Mouse (Mus musculus) cerebellum, adult 8-10 months (tissue): Measurements from ENCODE around the gene Atp8a2.
"Not testable (repeated sequence)": the region's sequence is repeated elsewhere in the genome, so short reads cannot be mapped to it uniquely, and the experiment has no call there.

ENCODE experiments used
- DNase-seq: peaks from one replicate; pipeline ENCODE4 v3.0.0; 2022

The Atp8a2 gene

DNA sequence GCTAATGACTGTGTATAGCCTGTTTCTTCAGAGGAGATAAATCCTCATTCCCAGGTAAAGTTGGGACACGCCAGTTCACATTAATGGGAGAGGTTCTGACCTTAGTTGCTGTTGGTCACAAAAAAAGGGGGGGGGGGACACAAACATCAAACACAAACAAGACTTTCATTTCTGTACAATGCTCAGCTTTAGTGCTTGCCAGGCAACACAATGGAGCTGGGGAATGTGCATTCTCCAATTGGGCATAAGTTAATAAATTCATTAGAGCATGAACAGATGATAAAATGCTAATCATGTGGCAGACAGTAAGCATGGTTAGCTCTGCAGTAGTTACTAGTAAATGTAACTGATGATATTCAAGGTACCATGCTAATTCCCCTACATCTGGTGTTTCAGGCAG lies 195.2 kb downstream of the Atp8a2 start:
- DNase-seq, result no peak

- DNase-seq, result no peak
These were observed 208.1 kb downstream of the Atp8a2 start for GRCm38 (mm10) chr14:59988860-59989259.

GRCm38 (mm10) chr14:59987975-59988374 lies 209.0 kb downstream of the Atp8a2 start:
- no peak for DNase-seq

DNA sequence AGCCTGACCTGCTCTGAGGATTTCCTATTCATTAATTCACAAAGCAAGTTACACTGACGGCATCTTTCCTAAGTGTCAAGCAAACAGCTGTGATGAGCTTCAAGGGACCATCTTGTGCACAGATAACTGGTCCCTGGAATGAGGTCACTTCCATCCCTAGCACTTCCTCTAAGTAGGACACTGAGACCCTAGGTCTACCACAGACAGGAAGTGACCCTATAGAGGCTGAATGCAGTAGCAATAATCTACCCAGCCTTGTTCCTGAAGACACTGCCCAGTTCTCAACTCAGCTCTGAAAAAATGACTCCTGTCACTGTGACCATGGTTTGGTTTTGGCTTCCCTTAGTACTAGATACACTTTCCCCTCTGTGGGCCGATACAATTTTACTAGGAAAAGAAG lies 219.0 kb downstream of the Atp8a2 start:
- no peak for DNase-seq

- no peak for DNase-seq
These were observed 225.7 kb downstream of the Atp8a2 start for GRCm38 (mm10) chr14:59971221-59971730.

DNA sequence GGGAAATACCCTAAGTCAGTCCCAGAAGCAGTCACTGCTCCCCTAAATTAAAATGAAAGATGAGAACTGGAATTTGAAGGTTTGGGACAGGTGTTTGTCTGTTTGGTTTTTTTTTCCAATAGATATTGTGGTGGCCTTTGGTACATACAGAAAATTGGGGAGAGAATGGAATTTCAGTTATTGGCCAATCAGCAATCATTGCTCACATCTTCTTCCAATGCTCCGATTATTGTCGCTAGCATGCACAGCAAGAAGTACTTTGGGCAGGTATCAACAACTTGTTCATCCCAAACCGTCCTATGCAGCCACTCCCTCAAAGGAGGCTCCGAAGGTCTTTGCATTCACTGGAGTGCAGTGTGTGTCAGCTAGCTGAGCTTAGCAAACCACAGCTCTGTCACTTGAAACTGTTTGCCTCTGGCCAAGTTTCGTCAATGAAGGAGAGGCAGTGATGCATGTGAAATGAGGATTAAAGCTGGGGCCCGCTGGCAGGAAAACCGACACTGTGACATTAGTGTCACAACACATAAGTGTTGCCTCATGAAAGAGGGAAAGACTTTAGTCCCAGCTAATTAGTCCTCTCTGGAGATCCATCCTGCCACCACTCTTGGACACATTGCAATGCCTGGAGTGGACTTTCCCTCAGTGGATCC lies 227.4 kb downstream of the Atp8a2 start:
- no peak for DNase-seq

GRCm38 (mm10) chr14:59967847-59968550 lies 229.0 kb downstream of the Atp8a2 start:
- DNase-seq, result no peak

GRCm38 (mm10) chr14:59966981-59967380 lies 230.0 kb downstream of the Atp8a2 start:
- no peak for DNase-seq

DNA sequence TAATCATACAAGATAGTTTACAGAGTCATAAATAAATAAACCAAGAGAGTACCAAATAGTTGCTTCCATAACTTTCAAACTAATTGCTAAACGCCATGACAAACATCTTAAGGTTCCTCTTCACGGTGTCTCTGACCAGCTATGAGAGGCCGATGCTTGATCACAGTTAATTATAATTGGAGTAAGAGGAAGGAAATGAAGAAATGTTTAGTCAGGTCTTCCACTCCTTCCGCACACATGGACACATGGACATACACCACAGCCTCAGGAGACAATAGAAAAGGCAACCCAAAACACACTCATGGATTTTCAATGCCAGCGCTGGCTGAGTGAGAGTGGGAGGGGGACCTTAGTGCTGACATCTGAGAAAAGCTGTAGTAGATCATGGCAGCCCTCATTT lies 232.4 kb downstream of the Atp8a2 start:
- no peak for DNase-seq

GRCm38 (mm10) chr14:59960961-59961360 lies 236.0 kb downstream of the Atp8a2 start:
- DNase-seq, result no peak

DNA sequence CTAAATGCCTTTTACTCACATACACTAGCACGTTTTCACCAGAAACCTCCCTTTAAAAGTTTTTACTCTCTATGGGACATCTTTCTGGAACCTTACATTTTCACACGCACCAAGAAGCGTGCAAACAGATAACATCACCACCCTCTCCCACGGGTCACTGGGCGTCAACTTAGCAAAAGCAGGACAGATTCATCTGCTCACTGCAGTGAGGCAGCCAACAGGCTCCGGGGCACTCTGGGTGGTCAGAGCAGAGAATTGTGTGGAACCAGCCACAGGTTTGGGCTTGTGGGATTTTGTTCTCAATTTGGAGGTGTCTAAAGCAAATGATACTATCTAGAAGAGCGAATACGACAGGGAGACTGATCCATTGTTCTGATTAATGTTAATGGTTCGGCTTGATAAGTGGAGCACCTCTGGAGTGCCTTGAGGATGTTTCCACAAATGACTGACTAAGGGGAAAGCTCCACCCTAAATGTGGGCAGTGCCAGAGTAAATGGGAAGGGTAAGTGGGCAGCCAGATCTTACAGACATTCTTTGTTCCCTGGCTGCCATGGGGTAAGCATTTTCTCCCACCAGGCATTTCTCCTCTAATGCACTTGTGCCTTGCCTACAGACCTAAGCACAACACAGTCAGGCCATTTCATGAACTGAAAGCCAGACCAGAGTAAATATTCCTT lies 236.6 kb downstream of the Atp8a2 start:
- no peak for DNase-seq

GRCm38 (mm10) chr14:59959723-59960122 lies 237.3 kb downstream of the Atp8a2 start:
- DNase-seq, result no peak

DNA sequence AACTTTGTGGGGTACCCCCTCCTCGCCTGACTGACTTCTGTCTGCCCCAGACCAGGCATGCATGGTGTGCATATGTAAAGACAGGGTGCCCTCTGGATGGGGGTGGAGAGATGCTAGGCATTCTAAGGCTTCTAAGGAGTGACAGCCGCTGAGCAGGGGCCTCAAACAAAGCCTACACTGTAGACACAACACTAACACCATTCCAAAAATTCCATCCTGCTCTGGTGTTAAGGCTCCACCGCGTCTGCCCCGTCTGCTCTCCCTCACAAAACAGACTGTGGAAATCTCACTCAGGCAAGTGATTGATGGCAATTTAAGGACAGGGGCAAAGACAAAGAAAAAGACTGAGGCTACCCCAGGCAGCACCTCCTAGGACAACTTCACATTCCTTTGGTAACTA lies 247.0 kb downstream of the Atp8a2 start:
- no peak for DNase-seq

GRCm38 (mm10) chr14:59942864-59943611 lies 253.9 kb downstream of the Atp8a2 start:
- peak; percentile 81 for DNase-seq

- no peak for DNase-seq
These were observed 254.8 kb downstream of the Atp8a2 start for GRCm38 (mm10) chr14:59942199-59942598.

DNA sequence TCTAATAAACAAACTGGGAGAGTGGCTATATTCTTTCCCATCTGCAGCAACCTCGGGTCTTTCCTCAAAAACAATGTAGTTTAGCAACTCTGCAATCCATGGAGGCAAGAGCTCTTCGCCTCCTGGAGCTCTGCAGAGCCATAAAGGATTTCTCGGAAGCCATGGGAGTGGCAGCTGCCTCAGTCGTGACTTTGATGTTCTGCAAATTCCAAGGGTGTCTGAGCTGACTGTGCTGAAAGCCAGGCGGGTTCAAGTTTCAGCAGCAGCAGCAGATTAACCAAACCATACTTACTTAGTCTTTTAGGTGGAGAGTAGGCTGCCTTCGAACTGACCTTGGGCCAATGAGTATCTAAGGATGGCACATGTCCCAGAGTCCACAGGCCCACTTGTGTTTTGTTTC lies 264.6 kb downstream of the Atp8a2 start:
- no peak for DNase-seq

- no peak for DNase-seq
These were observed 265.4 kb downstream of the Atp8a2 start for GRCm38 (mm10) chr14:59931412-59932058.

GRCm38 (mm10) chr14:59929190-59929589 lies 267.8 kb downstream of the Atp8a2 start:
- DNase-seq, result not testable (repeated sequence)

DNA sequence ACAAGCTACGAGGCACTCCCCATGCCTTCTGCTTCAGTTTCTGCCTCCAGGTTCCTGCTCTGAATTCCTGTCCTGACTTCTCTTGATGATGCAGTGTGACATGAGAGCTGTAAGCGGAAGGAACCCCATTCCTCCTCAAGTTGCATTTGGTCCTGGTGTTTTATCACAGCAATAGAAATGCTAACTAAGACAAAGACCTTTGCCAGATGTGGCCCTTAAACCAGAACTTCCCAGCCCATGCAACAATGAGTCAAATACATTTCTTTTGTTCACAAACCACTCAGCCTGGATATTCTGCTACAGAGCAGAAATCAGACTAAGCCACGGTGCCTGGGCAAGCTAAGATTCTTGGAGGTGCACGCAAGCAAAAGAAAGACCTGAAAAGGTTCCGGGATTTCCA lies 268.2 kb downstream of the Atp8a2 start:
- no peak for DNase-seq

- DNase-seq, result no peak
These were observed 269.2 kb downstream of the Atp8a2 start for GRCm38 (mm10) chr14:59927804-59928203.

GRCm38 (mm10) chr14:59919865-59920264 lies 277.1 kb downstream of the Atp8a2 start:
- no peak for DNase-seq

- peak; percentile 65 for DNase-seq
These were observed 293.4 kb downstream of the Atp8a2 start for GRCm38 (mm10) chr14:59903484-59904130.
